Mouse (Mus musculus) cerebellum, adult 8-10 months (tissue): ENCODE data around the gene Tom1l2.
A peak's percentile ranks its signal among the peaks of the same experiment; 100 is the strongest.

Source experiments
- DNase-seq: peaks from one replicate; pipeline ENCODE4 v3.0.0; 2022

Tom1l2 gene

DNA sequence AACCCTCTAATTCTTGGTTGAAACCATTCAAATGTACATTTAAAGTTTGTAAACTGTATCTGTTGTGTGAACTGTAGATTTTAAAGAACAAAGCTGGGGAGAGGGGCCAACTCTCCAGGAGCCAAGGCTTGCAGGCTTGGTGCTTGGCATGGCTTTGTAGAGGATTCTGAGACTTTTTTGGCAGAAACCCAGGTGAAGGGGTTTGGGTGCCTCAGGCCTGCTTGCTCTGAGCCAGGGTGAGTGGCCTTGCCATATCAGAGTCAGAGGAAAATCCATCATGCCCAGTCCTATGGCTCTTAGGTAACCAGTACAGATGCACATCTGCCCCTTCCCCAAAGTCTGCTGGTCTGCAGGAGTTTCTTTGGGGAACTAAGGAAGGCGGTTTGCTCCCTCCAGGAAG lies 126.8 kb downstream of the Tom1l2 start:
- DNase-seq = no peak

DNA sequence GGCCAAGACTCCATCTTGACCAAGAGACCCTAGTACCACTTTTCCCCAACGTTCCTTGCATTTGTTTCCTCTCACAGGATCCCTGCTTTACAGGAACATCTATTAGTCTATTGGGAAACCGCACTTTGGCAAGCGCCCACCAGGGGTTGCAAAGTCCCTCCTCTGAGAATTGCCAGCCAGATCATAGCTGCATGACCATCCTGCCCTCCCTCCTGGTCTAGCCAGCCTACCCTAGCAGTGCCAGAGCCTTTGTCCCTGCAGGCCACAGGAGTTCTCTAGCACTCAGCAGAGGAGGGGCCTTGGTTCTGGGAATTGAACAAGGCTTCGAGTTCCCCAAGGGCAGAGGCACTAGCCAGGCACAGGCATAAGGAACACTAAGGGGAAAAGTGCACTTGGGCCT lies 128.0 kb downstream of the Tom1l2 start:
- no peak for DNase-seq

DNA sequence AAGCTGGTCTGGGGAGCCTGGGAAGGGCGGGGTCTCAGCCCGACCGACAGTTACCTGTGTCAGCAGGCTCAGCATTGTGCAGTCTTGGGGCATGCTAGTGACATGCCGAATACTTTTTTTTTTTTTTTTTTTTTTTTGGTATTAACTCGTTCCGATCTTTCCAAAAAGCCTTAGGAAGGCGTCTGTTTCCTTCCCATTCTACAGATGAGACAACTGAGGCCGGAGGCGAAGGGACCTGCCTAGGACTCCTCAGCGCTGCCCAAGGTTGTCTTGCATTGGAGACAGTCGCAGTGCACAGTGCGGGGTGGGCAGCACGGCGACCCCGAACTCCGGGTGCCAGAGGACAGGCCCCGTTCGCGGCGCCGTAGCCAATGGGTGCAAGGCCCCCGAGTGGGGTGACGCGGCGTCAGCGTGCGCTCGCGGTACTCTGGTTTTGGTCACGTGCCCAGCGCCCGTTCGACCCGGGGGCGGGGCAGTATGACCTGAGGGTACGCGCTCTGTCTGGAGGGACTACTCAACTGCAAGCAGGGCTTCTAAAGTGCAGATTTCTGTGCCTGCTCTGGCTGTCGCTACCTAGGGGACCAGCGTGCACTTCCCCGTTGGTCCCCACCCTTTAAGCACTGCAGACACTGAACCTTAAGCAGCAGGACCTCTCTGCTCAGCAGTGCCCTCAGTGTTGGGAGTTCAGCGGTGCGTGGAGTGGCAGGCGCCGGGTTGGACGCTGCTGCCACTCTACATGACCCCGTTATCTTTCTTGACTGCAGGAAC lies 130.1 kb downstream of the Tom1l2 start, which contains the start of gene Srebf1:
TSS of gene Srebf1 (minus strand) at position 113 of the 768 bp plus-strand sequence.
- DNase-seq = peak; percentile 66

DNA sequence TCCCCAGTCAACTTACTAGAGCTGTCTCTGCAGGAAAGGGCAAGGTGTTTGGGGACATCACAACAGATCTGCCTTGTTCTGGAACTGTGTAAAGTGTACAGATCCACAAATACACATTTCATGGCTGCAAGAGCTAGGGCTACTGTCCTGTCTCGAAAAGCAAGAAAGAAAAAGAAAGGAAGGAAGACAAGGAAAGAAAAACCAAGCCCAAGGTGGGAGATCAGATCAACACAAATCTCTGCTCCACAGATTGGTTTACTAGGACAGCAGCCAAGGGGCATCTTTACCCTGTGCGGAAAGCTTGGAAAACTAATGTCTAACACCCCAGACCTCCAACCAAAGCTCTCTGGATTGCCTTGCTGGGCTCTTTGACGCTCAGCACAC lies 130.6 kb downstream of the Tom1l2 start:
- DNase-seq = no peak

DNA sequence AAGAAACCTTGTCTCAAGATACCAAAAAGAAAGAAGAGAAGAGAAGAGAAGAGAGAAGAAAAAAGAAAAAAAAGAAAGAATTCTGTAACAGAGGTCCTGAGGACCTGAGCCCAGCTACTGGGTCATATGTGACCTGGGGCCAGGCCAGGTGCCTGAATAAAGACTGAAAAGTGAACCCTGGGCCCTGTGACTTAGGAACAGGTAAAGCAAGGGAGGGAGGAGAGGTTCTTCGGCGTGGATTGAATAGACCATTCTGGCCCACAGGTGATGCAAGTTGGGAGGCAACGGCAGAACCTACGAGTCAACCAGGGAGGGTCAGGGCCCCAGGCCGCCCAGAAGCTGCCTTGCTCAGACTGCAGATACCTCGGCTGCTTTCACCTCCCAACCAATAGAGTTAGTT lies 131.3 kb downstream of the Tom1l2 start:
- no peak for DNase-seq

DNA sequence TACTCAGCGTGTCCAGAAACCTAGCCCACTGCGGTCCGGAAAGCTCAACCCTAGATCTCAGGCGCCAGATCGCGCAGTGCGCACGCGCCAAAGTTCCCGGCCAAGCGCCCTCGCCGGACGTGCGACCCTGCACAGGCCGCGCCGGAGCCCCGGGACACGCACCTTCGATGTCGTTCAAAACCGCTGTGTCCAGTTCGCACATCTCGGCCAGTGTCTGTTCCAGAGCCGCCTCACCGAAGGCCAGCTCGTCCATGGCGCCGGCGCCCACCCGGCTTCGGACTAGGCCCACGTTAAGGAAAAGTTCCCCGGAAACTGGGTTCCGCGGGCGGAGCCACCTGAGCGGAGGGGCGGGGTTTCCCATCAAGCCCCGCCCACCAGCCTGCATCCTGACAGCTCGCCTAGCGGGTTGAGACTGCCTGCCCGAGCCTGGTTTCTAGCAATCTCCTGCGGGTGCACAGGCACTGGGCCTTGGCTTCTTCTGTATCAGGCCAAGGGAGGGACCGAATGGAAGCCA lies 132.4 kb downstream of the Tom1l2 start:
- peak; percentile 83 for DNase-seq

DNA sequence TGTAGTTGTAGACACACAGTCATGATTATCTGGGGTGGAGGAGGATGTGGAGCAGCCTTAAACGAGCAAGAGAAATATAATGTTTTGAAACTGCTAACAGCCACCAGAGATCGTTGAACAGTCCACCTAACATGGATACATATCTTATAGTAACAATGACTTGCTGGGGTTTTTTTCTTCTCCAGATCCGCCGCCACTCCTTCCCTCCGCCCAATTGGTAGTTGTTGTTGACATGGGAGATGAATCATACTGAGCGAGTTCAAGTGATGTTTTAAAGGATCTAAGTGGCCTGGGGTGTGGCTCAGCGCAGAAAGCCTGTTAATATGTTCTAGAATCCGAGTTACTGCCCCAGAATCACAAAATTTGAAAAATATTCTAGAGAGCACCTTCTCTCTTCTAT lies 133.1 kb downstream of the Tom1l2 start:
- DNase-seq = no peak

DNA sequence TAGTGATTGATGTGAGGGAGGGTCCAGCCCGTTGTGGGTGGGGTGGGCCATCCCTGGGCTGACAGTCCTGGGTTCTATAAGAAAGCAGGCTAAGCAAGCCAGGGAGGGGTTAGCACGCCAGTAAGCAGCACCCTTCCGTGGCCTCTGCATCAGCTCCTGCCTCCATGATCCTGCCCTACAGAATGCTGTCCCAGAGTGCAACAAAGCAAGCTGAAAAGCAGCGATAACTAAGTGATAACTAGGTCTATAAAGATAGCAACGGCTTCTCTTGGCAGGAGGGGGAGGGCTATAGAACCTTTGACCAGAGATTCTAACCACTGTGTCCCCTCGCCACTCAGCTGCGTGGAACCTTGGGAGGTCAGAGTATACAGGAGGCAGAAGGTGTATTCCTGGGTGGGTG lies 135.2 kb downstream of the Tom1l2 start:
- DNase-seq = no peak

DNA sequence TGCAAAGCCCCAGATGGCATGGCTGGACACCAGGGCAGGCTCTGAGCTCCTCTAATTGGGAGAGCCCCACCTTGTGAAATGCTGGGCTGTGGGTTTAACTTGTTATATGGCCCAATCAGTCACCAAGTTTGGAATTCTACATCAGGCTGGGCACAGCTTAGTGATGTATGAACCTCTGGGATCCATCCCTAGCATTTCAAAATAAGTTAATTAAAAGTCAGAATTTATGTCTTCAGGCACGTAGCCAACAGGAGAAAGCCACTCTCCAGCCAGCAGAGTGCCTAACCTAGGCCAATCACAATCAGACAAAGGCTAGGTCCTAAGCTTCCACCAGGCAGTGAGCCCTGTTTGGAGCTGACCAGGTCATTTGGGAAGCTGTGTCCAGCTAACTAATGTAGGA lies 136.0 kb downstream of the Tom1l2 start:
- no peak for DNase-seq

DNA sequence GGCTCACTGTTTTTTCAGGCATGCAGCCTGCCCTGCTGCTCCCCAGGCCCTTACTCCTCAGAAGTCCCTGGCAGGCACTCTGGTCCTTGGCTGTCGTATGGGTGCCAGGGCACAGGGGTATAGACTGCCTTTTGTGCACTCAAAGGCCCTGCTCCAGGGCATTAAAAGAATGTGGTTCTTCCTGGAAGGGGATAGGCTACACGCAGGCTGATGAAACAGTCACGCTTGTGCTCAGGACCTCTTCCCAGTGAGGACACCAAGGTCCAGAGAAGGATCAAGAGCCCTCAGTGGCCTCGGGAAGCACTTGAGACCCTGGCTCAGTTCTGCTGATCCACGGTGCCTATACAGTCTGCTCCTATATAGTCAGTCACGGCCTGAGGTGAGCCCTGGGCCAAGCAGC lies 139.4 kb downstream of the Tom1l2 start:
- no peak for DNase-seq

DNA sequence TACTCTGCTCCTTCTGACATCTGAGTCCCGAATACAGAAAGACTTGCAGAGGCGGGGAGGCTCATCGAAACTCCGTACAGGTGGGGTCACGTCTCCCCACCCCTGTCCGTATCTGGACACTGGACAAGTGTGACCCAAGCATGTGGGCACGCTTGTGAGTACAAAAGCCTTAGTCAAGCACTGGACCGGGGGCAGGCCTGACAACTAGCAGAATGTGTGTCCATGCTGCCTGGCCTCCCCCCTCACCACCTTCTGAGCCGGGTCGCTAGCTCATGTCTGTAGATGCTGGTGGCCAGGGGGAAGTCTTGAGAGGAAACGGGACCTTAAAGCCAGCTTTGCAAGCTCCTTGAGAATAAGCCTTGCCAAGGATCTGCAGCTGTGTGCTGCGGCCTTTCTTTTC lies 140.9 kb downstream of the Tom1l2 start:
- DNase-seq = no peak

DNA sequence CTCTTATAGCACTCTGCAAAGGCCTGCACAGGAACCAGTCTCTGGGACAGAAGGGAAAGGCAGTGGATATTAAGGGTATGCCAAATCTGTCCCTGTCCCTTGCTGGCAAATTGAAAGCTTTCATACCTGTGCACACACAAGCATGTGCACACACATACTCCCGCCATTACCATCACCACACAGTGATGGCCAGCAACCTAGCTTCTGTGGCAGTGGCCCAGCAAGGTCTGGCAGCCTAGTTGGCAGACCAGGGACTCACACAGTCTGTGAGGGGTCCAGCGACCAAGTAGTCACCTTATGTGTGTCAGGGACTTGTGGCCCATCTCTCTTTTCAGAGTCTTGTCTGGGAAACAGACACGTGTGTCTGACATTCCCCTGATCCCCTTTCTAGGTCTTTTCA lies 141.6 kb downstream of the Tom1l2 start:
- DNase-seq = no peak

DNA sequence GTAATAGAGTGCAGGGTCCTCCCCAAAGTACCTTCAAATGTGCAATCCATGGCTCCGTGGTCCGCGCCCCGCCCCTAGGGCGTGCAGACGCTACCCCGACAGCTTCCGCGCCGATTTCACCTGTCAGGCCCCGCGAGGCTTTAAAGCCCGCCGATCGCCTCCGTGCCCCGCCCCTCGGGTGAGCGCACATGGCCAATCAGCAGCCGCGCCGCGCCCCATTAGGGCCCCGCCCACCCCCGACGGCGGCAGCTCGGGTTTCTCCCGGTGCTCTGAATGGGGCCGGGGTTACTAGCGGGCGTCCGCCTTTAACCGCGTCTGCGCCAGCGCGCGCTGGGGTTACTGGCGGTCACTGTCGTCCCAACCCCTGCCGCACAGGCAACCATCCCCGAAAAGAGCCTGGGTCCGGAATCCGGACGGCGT lies 142.4 kb downstream of the Tom1l2 start:
- DNase-seq = peak; percentile 73

DNA sequence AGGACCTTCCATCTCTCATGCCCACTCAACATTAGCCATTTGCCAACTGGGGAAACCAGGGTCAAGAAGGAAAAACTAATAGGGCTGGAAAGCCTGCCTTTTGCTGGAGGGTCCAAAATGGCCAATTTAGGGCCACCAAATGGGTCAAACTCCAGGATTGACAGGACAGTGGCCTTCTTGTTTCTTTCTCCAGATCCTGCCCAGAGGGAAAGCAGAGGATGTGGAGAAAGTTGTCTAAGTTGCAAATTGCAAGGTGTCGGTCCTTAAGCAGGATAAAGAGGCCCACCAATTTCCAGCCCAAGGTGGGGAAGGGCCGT lies 142.8 kb downstream of the Tom1l2 start:
- no peak for DNase-seq

DNA sequence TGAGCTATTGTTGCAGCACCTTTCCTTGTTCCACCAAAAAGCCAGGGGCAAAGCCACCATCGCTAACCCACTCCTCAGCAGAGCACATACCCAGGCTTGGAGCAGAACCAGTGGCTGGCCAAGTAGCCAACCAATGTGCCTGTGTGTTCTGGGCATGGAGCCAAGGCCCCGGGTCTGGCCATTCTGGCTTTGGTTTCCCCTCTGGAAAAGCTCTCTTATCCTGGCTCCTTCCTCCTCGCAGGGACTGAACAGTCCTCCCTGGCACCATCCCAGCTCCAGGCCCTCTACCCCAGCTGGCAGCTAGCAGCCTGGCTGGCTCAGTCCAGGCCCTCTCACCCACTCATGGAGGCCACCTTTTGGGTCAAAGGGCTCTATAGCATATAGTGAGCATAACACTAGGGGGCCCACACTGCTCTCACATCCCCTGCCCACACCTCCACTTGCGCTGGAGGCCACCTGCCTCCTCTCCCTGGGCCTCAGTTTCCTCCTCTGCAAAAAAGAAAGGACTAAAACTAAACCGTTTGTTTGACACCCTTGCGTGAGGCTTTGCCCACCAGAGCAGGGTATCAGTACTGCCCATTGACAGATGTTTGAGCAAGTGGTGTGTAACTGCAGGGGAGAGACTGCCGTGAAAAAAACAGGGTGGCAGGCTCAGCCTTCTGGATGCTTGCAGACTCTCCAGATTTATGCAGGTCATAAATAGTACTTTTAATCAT lies 143.3 kb downstream of the Tom1l2 start:
- DNase-seq = peak; percentile 85

DNA sequence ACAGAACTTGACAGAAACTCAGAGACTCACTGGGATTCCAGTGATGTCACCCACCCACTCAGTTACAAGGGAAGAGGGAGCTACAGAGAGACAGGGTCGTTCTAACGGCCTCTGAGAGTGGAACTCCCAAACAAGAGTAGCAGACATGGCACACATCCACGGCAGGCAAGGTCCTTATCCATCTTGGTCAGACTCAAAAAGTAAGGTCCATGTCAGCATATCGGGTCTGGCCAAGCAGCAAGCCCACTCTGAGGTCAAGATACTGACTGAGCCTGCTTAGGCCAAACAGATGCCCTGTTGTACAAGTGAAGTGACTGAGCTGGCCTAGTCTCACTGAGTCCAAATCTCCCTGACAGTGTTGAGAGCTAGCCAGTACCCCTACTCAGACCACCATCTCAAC lies 144.0 kb downstream of the Tom1l2 start:
- DNase-seq = no peak

DNA sequence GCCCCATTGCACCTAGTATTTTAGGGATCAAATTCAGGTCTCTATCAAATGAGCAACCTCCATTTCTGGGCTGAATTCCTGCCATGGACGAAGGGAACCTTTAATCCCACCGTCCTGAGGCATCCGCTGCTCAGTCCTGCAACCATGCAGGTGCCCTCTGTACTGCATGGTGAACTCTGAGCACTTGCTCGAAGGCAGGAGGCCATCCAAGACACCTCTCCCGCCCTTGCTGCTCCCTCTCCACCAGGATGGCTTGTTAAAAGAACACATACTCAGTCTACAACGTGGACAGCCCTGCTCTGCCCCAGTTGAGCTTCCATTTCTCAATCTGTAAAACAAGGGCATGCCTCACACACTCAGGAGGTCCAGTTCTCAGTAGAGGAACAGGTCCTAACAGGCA lies 144.5 kb downstream of the Tom1l2 start:
- no peak for DNase-seq

DNA sequence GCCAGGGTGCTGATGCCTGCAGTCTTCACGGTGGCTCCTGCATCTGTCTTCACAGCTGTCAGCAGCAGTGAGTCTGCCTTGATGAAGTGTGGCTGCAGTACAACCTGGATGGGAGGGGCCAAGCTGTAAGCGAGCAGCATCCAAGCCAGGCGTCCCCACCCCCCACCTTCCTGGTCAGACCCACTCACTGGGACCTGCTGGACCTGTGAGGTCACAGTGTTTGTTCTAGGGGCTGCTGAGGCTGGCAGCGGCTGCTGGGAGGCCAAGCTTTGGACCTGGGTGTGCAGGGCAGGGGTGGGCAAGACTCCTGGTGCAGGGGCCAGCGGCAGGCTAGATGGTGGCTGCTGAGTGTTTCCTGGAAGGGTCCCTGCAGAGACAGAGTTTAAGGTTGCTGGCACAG lies 146.5 kb downstream of the Tom1l2 start:
- no peak for DNase-seq

DNA sequence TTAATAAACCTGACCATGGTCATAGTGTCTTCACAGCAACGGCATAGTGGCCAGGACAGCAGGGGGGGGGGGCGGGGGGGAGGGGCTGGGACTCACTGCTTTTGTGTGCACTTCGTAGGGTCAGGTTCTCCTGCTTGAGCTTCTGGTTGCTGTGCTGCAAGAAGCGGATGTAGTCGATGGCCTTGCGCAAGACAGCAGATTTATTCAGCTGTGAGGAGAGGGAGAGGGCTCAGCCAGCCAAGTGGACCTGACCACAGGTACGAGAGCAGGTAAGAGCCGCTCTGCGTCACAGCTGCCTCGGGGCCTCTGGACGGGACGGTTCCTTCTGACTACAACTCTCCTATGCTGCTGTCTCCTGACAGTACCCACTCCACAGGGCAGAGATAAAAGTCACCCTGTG lies 147.7 kb downstream of the Tom1l2 start:
- DNase-seq = no peak

DNA sequence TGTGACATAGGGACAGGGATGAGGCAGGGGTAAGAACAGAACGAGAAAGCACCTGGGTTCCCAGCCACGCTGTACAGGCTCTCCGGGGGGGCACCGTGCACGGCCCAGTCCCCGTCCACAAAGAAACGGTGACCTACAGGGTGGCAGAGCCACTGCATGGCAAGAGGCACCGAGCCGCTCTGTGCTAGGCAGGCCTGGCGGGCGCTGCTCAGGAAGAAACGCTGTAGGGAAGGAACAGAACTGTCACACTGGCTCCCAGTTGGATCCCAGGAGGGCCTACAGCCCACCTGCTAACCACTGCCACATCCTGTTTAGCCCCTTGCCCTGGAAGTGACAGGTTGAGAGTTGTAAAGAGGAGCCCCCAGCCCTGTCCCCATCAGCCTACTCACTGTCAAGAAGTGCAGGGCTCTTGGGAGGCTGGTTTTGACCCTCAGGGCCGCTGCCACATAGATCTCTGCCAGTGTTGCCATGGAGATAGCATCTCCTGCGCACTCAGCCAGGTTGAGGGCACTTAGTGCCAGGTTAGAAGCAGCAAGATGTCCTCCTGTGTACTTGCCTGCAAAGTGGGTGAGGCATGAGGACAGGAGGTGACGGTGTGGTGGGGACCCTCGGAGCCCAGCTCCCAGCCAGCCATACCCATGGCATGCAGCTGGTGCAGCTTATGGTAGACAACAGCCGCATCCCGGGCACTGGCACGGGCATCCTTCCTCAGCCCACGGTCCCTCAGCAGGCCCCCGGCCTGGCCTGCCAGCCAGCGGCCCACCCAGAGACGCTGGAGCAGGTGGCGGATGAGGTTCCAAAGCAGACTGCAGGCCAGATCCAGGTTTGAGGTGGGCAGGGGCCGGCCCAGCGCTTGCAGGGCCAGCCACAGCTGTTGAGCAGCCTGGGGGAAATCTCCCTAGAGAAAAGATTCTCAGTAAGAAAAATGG lies 149.7 kb downstream of the Tom1l2 start:
- peak; percentile 58 for DNase-seq

DNA sequence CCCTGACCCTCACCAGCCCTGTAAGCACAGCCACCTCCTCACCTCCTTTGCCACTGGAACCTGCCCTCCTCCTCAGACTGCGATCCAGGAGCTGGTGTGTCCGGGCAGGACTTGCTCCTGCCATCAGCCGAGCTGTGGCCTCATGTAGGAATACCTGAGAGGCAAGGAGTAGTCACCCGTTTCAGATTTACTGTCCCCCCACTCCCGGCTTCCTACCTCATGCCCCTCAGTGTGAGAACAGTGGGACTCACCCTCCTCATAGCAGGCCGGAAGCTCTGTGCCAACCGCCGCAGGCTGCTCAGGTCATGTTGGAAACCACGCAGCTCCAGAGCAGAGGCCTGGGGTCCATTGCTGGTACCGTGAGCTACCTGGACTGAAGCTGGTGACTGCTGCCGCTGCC lies 152.3 kb downstream of the Tom1l2 start:
- DNase-seq = no peak

DNA sequence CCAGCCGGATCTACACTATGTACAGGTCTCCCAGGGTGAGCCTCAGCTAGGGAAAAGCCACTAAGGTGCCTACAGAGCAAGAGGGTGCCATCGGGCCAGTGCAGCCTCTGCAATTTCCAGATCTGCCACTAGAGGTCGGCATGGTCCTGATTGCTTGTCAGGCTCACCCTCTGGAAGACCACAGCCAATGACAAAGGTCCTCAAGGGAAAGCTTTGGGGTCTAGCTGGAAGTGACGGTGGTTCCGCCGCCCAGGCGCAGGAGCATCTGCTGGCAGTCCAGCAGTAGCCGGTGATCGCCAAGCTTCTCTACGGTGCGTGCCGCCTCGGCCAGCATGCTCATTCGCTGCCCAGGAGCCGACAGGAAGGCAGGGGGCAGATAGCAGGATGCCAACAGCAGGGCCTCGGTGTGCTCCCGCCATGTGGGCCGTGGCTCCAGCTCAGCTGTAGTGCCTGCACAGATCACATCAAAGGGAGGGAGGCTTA lies 153.0 kb downstream of the Tom1l2 start:
- peak; percentile 96 for DNase-seq

DNA sequence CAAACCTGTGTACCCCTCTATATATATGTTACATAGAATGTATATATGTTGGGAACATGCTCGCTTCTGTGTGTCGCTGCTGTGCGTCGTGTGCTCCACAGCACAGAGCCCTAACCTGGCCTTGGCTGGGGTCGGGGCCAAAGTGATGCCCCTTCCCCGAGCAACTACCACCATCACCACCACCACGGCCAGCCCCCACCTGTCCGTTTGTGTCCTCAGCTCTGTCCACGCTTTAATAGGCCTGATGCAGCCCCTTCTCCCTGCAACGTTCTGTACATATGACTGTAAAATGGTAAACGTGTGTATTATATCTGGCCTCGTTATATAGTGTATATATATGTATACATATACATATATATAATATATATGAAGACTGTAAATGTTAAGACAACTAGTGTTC lies 154.1 kb downstream of the Tom1l2 start:
- no peak for DNase-seq
